Mouse (Mus musculus): ENCODE results near the gene Bri3bp. TPM values are rescaled to one million over a fixed set of nuclear protein-coding genes. Genes with fewer than 3 reads are reported as not detected.

Gene Bri3bp
- polyA plus RNA-seq, 1 experiment from 2014 or later: 45.5 TPM

DNA sequence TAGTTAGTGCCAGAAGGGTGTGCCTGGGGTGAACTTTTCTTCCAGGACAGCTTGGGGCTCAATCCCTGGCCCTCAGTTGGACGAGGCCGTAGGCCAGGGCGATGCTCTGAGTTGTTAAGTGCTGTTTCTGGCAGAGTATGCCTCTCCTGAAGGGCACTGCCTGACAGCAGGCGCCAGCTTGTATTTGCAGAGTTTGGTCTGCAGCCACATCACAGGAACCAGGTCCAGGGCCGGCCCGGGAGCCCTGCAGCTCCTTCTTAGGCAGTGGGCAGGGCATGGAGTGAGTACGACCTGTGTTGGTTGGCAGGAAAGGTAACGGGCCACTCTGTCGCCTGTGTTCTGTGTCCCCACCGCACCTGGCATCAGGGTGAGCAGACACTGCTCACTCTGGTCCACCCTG, 49.7 kb downstream of the Bri3bp start:
- 91% methylated on average over 10 of the region's 10 CpGs for WGBS
- Histone ChIP-seq H3K36me3 (peaks cover 32% of the 10 kb centered on the region), H3K4me1 (no peaks in the 10 kb centered on the region)

DNA sequence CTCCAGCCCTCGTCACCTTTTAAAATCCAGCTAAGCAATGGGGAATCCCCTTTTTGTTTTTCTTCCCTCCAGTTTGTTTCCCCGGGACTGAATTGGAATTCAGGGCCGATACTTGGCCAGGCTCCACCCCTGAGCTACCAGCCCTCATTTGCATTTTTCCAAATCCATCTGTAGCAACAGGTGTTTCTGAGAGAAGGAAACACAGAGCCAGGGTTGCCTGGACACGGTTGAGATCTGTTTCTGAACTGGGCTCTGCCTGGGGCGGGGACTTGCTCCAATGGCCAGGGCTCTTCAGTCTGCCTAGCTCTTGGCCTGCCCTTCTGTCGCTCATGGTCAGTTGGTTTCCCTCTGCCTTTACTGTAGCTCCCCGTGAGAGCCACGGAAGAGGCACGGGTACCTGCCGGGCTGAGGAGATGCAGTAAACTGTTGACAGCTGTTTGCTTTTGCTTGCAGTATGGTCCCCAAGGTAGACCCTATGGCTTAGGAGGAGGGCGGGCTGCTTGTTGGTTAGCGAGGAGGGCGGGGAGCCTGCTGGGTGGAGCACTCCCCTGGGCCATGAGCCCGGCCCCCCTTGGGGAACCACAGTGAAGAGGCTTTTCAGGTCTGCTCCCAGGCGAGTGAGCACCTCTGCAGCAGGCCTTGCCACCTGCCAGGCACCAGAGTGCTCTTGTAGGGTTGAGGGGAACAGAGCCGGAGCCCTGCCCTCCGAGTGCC, 51.2 kb downstream of the Bri3bp start:
- no peak overlapping the region for H3K9ac ChIP-seq
- H3K27ac ChIP-seq: no peak overlapping the region
- H3K4me2 ChIP-seq: no peak overlapping the region
- H3K27me3 ChIP-seq (replicated peaks): no peaks in the 10 kb centered on the region
- H3K36me3 ChIP-seq: peaks cover 28% of the 10 kb centered on the region
- no peaks in the 10 kb centered on the region for H3K4me1 ChIP-seq
- 68% methylated on average over 17 of the region's 17 CpGs for WGBS
- ATAC-seq (ENCODE audit: insufficient read depth, low FRiP score, low read depth): peak; percentile 41; the same call in 1 of the 2 replicates
- no peak overlapping the region for H3K4me3 ChIP-seq (replicated peaks)
- no peaks in the 10 kb centered on the region for H3K9me3 ChIP-seq

More for the DNA sequence above, 49.7 kb downstream of the Bri3bp start:
- ATAC-seq (ENCODE audit: insufficient read depth, low FRiP score, low read depth): no peak
- Histone ChIP-seq H3K27ac (no peak overlapping the region), H3K9ac (no peak overlapping the region), H3K27me3 (replicated peaks) (no peaks in the 10 kb centered on the region), H3K9me3 (no peaks in the 10 kb centered on the region), H3K4me3 (replicated peaks) (no peak overlapping the region), H3K4me2 (no peak overlapping the region)

DNA sequence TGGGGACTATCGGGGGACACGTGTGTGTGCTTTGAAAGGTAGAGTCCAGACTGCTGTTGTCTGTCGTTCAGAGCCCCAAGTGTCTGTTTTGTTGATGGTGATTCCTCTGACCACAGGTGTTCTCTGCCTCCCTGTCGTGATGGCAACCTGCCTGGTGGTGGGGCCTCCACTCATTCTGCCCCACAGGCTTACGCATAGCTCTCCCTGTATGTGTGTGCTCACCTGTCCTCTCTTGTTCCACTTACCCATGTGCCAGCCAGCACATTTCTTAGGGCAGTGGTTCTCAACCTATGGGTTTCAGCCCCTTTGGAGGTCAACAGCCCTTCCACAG, 51.7 kb downstream of the Bri3bp start:
- 78% methylated on average over 5 of the region's 5 CpGs for WGBS
- H3K4me3 ChIP-seq (replicated peaks): no peak overlapping the region
- no peaks in the 10 kb centered on the region for H3K27me3 ChIP-seq (replicated peaks)
- no peak overlapping the region for H3K27ac ChIP-seq
- peaks cover 27% of the 10 kb centered on the region for H3K36me3 ChIP-seq
- H3K4me2 ChIP-seq: no peak overlapping the region
- no peaks in the 10 kb centered on the region for H3K9me3 ChIP-seq
- no peaks in the 10 kb centered on the region for H3K4me1 ChIP-seq
- no peak for ATAC-seq (ENCODE audit: insufficient read depth, low FRiP score, low read depth)
- no peak overlapping the region for H3K9ac ChIP-seq

DNA sequence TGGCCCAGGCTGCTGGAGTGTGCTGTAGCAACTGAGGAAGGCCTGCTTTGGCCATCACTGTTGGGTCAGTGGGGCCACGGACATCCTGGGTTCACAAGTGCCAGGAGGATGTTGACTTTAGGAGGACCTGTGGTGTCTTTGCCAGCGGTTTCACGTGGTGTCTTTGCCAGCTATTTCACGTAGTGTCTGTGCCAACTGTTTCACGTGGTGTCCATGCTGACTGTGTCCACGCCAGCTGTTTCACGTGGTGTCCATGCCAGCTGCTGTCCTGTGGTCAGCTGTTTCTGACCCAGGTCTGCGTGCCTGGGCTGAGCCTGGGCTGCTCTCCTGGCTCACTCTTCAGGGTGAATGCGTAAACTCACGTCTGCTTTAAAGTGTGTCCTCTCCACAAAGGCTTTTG, 54.3 kb downstream of the Bri3bp start:
- no peak overlapping the region for H3K9ac ChIP-seq
- 88% methylated on average over 10 of the region's 10 CpGs for WGBS
- H3K9me3 ChIP-seq: no peaks in the 10 kb centered on the region
- no peak overlapping the region for H3K4me2 ChIP-seq
- H3K4me1 ChIP-seq: no peaks in the 10 kb centered on the region
- H3K36me3 ChIP-seq: peaks cover 23% of the 10 kb centered on the region
- no peak overlapping the region for H3K27ac ChIP-seq
- no peaks in the 10 kb centered on the region for H3K27me3 ChIP-seq (replicated peaks)
- no peak for ATAC-seq (ENCODE audit: insufficient read depth, low FRiP score, low read depth)
- no peak overlapping the region for H3K4me3 ChIP-seq (replicated peaks)

DNA sequence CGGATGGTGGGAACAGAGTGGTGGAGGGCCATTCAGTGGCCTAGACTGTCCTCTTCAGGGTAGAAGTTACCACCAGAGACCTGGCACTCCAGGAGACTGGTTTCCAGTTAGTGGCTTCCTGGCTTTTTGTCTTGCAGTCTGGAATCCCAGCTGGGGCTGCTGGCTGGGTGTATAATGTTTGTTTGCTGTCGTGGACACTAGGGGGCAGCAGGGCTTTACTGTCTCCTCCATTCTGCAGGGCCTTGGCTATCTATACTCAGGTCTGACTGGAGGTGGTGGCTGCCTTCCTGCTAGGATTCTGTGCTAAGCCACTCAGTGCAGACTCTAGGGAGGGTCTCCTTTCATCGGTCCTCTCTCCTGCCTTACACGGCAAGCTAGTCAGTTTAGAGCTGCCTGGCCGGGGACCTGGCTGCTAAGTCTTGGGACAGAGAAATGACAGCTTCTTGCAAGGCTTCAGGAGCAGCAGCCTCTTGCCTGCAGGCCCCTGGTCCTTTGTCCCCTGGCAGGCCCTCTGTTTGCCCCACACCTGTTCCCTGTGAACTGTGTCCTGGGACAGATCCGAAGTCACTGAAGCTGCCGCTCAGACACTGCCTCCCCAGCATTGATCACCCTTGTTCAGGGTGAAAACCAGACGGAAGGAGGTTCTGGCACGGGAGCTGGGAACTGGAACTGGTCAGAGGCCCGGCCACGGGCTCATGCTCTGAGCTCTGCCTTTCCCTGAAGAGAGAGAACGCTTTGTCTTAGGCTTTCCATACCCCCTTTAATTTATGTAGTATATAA, 56.6 kb downstream of the Bri3bp start:
- H3K4me2 ChIP-seq: no peak overlapping the region
- no peaks in the 10 kb centered on the region for H3K27me3 ChIP-seq (replicated peaks)
- H3K36me3 ChIP-seq: 0 out of 2 replicates have a peak, but pooled peaks cover 12% of the 10 kb centered on the region
- 66% methylated on average over 12 of the region's 12 CpGs for WGBS
- no peak for ATAC-seq (ENCODE audit: insufficient read depth, low FRiP score, low read depth)
- no peak overlapping the region for H3K27ac ChIP-seq
- no peaks in the 10 kb centered on the region for H3K4me1 ChIP-seq
- no peaks in the 10 kb centered on the region for H3K9me3 ChIP-seq
- H3K4me3 ChIP-seq (replicated peaks): no peak overlapping the region
- H3K9ac ChIP-seq: no peak overlapping the region

DNA sequence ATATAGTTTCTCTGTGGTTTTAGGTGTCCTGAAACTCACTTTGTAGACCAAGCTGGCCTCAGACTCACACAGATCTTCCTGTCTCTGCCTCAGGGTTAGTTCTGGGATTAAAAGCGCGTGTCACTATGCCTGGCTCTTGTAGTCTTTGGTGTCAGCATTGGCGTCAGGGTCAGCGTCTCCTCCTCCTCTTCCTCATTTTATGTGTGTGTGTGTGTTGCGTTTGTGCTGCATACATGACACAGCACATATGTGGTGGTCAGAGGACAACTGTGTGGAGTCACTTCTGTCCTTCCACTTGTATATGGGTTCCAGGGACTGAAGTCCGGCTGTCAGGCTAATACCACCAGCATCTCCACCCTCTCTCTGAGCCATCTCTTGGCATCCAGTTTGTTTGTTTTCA, 60.1 kb downstream of the Bri3bp start:
- H3K4me1 ChIP-seq: no peaks in the 10 kb centered on the region
- WGBS: 79% methylated on average over 6 of the region's 6 CpGs
- no peak overlapping the region for H3K9ac ChIP-seq
- no peak for ATAC-seq (ENCODE audit: insufficient read depth, low FRiP score, low read depth)
- H3K4me3 ChIP-seq (replicated peaks): no peak overlapping the region
- no peaks in the 10 kb centered on the region for H3K9me3 ChIP-seq
- no peak overlapping the region for H3K4me2 ChIP-seq
- H3K27ac ChIP-seq: no peak overlapping the region
- H3K36me3 ChIP-seq: peaks cover 25% of the 10 kb centered on the region
- H3K27me3 ChIP-seq (replicated peaks): no peaks in the 10 kb centered on the region

DNA sequence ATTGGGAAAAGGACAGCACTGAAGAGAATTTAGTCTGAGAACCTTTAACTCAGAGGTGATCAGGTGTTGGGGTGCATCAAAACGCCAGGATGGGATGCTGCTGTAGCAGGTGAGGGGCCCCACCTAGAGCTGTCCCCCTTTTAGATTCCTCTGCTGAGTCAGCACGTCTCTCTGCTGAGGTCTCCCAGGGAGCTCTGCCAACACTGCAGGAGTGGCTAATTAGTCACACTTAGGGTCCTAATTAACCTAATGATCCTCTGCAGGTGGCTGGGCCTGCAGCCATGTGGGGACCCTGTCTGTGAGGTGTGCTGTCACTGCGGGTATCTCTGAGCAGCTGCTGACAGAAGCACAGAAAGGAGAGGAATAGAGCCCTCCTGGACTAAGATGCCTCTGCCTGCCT, 60.8 kb downstream of the Bri3bp start:
- H3K4me3 ChIP-seq (replicated peaks): no peak overlapping the region
- H3K9ac ChIP-seq: no peak overlapping the region
- no peak overlapping the region for H3K4me2 ChIP-seq
- no peaks in the 10 kb centered on the region for H3K27me3 ChIP-seq (replicated peaks)
- no peaks in the 10 kb centered on the region for H3K9me3 ChIP-seq
- peaks cover 29% of the 10 kb centered on the region for H3K36me3 ChIP-seq
- WGBS: 57% methylated on average over 3 of the region's 3 CpGs
- H3K27ac ChIP-seq: no peak overlapping the region
- no peak for ATAC-seq (ENCODE audit: insufficient read depth, low FRiP score, low read depth)
- no peaks in the 10 kb centered on the region for H3K4me1 ChIP-seq

DNA sequence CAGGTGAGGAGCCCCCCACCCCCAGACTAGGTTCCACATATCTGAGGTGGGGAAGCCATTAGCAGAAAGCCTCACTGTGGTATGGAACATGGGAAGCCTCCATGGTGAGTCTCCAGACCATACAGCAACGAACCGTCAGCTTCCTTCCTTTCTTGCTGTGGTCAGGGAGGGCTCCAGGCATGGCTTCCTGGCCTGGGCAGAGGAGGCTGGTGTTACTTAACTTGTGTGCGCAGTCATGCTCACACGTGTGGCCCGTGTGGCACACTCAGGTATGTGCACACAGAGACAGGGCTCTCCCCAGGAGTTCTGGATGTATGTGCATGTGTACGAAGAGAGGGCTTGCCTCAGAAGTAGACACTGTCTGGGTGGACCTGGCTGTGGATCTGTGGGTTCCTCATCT, 62.3 kb downstream of the Bri3bp start:
- H3K27ac ChIP-seq: no peak overlapping the region
- H3K4me1 ChIP-seq: no peaks in the 10 kb centered on the region
- ATAC-seq (ENCODE audit: insufficient read depth, low FRiP score, low read depth): no peak
- H3K4me3 ChIP-seq (replicated peaks): no peak overlapping the region
- H3K9me3 ChIP-seq: no peaks in the 10 kb centered on the region
- no peaks in the 10 kb centered on the region for H3K27me3 ChIP-seq (replicated peaks)
- H3K9ac ChIP-seq: no peak overlapping the region
- 84% methylated on average over 6 of the region's 6 CpGs for WGBS
- no peak overlapping the region for H3K4me2 ChIP-seq
- peaks cover 33% of the 10 kb centered on the region for H3K36me3 ChIP-seq

DNA sequence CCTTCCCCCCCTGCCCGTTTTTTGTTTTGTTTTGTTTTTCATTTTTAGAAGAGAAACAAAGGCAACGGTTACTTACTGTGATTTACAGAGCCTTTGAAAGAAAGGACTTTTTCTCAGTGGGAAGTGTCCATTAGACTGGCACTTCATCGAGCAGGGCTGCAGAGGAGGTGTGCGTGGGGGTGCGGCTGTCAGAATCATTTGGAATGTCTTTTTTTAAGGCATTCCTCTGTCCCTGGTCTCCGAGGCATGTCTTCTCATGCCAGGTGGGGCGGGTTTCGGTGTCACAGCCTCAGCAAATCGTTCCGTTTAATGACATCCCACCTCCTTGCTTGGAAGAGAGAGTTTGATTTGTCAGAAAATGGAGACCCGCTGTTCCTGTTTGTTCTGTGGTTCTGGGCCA, 63.3 kb downstream of the Bri3bp start:
- ATAC-seq (ENCODE audit: insufficient read depth, low FRiP score, low read depth): no peak
- Histone ChIP-seq H3K9ac (no peak overlapping the region), H3K27ac (no peak overlapping the region), H3K9me3 (no peaks in the 10 kb centered on the region), H3K4me2 (no peak overlapping the region), H3K36me3 (peaks cover 42% of the 10 kb centered on the region), H3K4me1 (no peaks in the 10 kb centered on the region), H3K4me3 (replicated peaks) (no peak overlapping the region), H3K27me3 (replicated peaks) (no peaks in the 10 kb centered on the region)
- WGBS: 64% methylated on average over 11 of the region's 11 CpGs

DNA sequence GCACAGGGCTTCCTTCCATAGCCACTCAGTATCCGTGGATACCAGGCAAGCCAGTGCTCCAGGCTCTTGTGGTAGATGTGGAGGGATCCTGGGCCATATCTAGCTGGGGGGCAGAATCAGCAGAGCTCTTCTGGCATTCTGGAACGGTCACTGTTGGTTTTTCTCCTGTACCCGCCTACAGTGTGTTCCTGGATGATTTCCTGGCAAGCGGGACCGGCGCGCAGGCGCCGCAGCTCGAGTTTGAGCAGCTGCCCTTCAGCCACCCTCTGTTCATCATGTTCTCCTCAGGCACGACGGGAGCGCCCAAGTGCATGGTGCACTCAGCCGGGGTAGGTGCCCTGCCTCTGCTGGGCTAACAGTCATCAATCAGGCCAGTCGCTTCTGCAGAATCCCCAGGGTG, 64.6 kb downstream of the Bri3bp start:
- H3K9me3 ChIP-seq: no peaks in the 10 kb centered on the region
- no peaks in the 10 kb centered on the region for H3K4me1 ChIP-seq
- no peak overlapping the region for H3K4me2 ChIP-seq
- H3K27ac ChIP-seq: no peak overlapping the region
- 80% methylated on average over 15 of the region's 15 CpGs for WGBS
- H3K9ac ChIP-seq: no peak overlapping the region
- peaks cover 40% of the 10 kb centered on the region for H3K36me3 ChIP-seq
- no peak overlapping the region for H3K4me3 ChIP-seq (replicated peaks)
- no peak for ATAC-seq (ENCODE audit: insufficient read depth, low FRiP score, low read depth)
- H3K27me3 ChIP-seq (replicated peaks): no peaks in the 10 kb centered on the region

DNA sequence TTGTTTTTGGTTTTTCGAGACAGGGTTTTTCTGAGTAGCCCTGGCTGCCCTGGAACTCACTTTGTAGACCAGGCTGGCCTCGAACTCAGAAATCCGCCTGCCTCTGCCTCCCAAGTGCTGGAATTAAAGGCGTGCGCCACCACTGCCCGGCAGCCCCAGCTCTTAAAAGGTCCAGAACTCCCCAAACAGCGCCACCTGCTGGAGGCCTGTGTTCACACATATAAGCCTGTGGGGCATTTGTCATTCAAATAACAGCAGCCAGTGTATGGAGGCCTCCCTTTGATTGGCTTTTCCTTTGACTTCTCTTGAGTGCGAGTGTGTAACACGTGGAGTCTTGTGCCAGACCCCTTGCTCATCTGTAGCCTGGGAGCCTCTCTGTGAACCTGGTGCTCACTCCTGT, 66.2 kb downstream of the Bri3bp start:
- no peak for ATAC-seq (ENCODE audit: insufficient read depth, low FRiP score, low read depth)
- no peak overlapping the region for H3K9ac ChIP-seq
- H3K27ac ChIP-seq: no peak overlapping the region
- H3K4me3 ChIP-seq (replicated peaks): no peak overlapping the region
- H3K36me3 ChIP-seq: peaks cover 49% of the 10 kb centered on the region
- no peaks in the 10 kb centered on the region for H3K27me3 ChIP-seq (replicated peaks)
- H3K4me2 ChIP-seq: no peak overlapping the region
- H3K9me3 ChIP-seq: no peaks in the 10 kb centered on the region
- H3K4me1 ChIP-seq: no peaks in the 10 kb centered on the region
- WGBS: 90% methylated on average over 9 of the region's 9 CpGs

DNA sequence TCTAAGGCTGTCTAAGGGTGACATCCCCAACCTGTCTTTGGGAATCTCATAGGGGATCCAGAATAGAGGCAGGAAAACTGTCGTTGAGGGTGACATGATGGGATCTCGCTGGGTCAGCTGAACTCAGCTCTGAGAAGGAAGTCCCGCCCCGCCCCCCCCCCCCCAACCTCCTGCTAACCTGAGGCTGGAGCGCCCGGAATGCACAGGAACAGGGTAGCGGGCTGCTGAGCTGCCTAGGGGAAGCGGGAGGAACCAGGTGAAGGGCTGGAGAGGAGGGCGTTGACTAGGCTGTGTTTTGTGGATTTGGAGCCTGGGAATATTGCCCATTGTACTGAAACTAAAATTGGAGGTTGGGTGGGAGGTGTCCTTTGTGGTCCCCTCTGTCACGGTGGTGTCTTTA, 66.6 kb downstream of the Bri3bp start:
- H3K9ac ChIP-seq: no peak overlapping the region
- H3K36me3 ChIP-seq: peaks cover 49% of the 10 kb centered on the region
- H3K27me3 ChIP-seq (replicated peaks): no peaks in the 10 kb centered on the region
- ATAC-seq (ENCODE audit: insufficient read depth, low FRiP score, low read depth): no peak
- no peaks in the 10 kb centered on the region for H3K9me3 ChIP-seq
- H3K4me3 ChIP-seq (replicated peaks): no peak overlapping the region
- no peak overlapping the region for H3K27ac ChIP-seq
- H3K4me1 ChIP-seq: no peaks in the 10 kb centered on the region
- H3K4me2 ChIP-seq: no peak overlapping the region
- 88% methylated on average over 10 of the region's 10 CpGs for WGBS
